Mouse (Mus musculus): ENCODE data around the gene 4930568D16Rik.

Gene 4930568D16Rik

GRCm38 (mm10) chr2:35338707-35339106 is 28.8 kb downstream of the 4930568D16Rik start:
- DNase-seq, result no peak

- DNase-seq, result no peak
These were observed 29.5 kb downstream of the 4930568D16Rik start for GRCm38 (mm10) chr2:35338036-35338435.

GRCm38 (mm10) chr2:35337419-35337818 is 30.1 kb downstream of the 4930568D16Rik start:
- no peak for DNase-seq

GRCm38 (mm10) chr2:35336388-35337280 is 30.9 kb downstream of the 4930568D16Rik start, which contains the start of gene Stom:
Gene Stom, minus strand, starts transcription at chr2:35336976.
- DNase-seq, result peak; percentile 99

- no peak for DNase-seq
These were observed 31.9 kb downstream of the 4930568D16Rik start for GRCm38 (mm10) chr2:35335620-35336019.

GRCm38 (mm10) chr2:35333670-35334069 is 33.9 kb downstream of the 4930568D16Rik start:
- no peak for DNase-seq

- no peak for DNase-seq
These were observed 36.3 kb downstream of the 4930568D16Rik start for GRCm38 (mm10) chr2:35331205-35331604.

GRCm38 (mm10) chr2:35329061-35329460 is 38.5 kb downstream of the 4930568D16Rik start:
- DNase-seq, result no peak

GRCm38 (mm10) chr2:35328064-35328792 is 39.3 kb downstream of the 4930568D16Rik start:
- DNase-seq, result peak; percentile 77

- DNase-seq, result no peak
These were observed 39.9 kb downstream of the 4930568D16Rik start for GRCm38 (mm10) chr2:35327583-35327982.

GRCm38 (mm10) chr2:35326931-35327330 is 40.6 kb downstream of the 4930568D16Rik start:
- no peak for DNase-seq

- DNase-seq, result no peak
These were observed 41.6 kb downstream of the 4930568D16Rik start for GRCm38 (mm10) chr2:35325930-35326329.

- DNase-seq, result peak; percentile 61
These were observed 44.9 kb downstream of the 4930568D16Rik start for GRCm38 (mm10) chr2:35322404-35323164.

GRCm38 (mm10) chr2:35320399-35320798 is 47.1 kb downstream of the 4930568D16Rik start:
- no peak for DNase-seq

- DNase-seq, result no peak
These were observed 49.1 kb downstream of the 4930568D16Rik start for GRCm38 (mm10) chr2:35318405-35318804.

GRCm38 (mm10) chr2:35317604-35318003 is 49.9 kb downstream of the 4930568D16Rik start:
- no peak for DNase-seq

GRCm38 (mm10) chr2:35314300-35314699 is 53.2 kb downstream of the 4930568D16Rik start:
- no peak for DNase-seq

GRCm38 (mm10) chr2:35309906-35310493 is 57.5 kb downstream of the 4930568D16Rik start:
- no peak for DNase-seq

GRCm38 (mm10) chr2:35308166-35308565 is 59.4 kb downstream of the 4930568D16Rik start:
- DNase-seq, result no peak
